Mouse (Mus musculus) olfactory bulb, adult 2 months (tissue): Measurements from ENCODE around the gene Nrip2.

Experiments used
- CTCF ChIP-seq: fragments of 200-500 bp; IDR thresholded peaks from 2 replicates; pipeline ENCODE4 v1.5.1; 2012; ENCODE audit warnings: low read depth, mild to moderate bottlenecking, low read length, moderate library complexity; ENCODE audit not compliant: insufficient read depth
- POLR2A ChIP-seq: fragments of 200-500 bp; IDR thresholded peaks from 2 replicates; pipeline ENCODE4 v1.6.1; 2012; ENCODE audit warnings: mild to moderate bottlenecking, low read depth, low read length, moderate library complexity; ENCODE audit not compliant: insufficient read depth

- no peak for TF ChIP-seq CTCF
- no peak for TF ChIP-seq POLR2A
Observed at GRCm38 (mm10) chr6:128427571-128427970, 28.5 kb downstream of the Nrip2 start.
